Mouse (Mus musculus) bone marrow macrophage, adult 2 months (primary cell): ENCODE results near the gene Thsd4.

Source experiments
- CTCF ChIP-seq: IDR thresholded peaks from 2 replicates; pipeline ENCODE4 v1.5.1; 2012; ENCODE audit warnings: low read depth, mild to moderate bottlenecking, low read length, moderate library complexity
- POLR2A ChIP-seq: IDR thresholded peaks from 2 replicates; pipeline ENCODE4 v1.6.1; 2012; ENCODE audit warnings: mild to moderate bottlenecking, low read depth, low read length, borderline replicate concordance

GRCm38 (mm10) chr9:60329911-60330310 lies 191.9 kb downstream of the Thsd4 start:
- TF ChIP-seq CTCF (no peak), POLR2A (no peak)
